Mouse (Mus musculus) brain, embryonic 14.5 days (tissue): ENCODE measurements around the gene Capn7.

ENCODE experiments used
- CTCF ChIP-seq: fragments of 200-500 bp; IDR thresholded peaks from 2 replicates; pipeline ENCODE4 v1.5.1; 2012; ENCODE audit warnings: inconsistent platforms, mild to moderate bottlenecking, moderate library complexity, borderline replicate concordance; ENCODE audit not compliant: insufficient read depth, insufficient read length; ENCODE audit errors: extremely low read depth
- POLR2A ChIP-seq: fragments of 200-500 bp; IDR thresholded peaks from 2 replicates; pipeline ENCODE4 v1.6.1; 2012; ENCODE audit warnings: mild to moderate bottlenecking, inconsistent platforms, borderline replicate concordance; ENCODE audit not compliant: poor library complexity, insufficient read depth, insufficient read length, severe bottlenecking; ENCODE audit errors: extremely low read depth

DNA sequence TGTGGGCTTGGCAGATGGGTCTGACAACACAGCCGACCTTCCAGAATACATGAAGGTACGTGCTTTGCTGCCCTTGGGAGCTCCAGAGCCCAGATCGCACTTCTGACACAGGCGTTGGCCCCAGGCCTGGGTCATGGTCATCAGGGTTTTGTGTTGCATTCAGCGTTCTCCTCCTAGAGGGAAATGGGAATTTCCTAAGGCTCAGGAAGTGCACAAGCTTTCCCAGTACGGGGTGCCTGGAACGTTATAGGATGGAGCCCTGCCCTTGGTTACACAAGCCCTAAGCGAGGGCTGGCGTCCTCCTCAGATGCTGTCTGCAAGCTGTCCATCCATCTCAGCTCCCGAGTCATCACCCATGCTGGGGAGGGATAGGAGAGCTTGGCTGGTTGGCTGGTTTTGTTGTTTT, 76.2 kb downstream of the Capn7 start:
- TF ChIP-seq POLR2A (no peak), CTCF (no peak)
